Mouse (Mus musculus): ENCODE measurements around the gene Thsd7a. TPM values are rescaled to one million over a fixed set of nuclear protein-coding genes. Genes with fewer than 3 reads are reported as not detected.
A peak's percentile ranks its signal among the peaks of the same experiment; 100 is the strongest.

The Thsd7a gene
- polyA plus RNA-seq, 1 experiment from 2014 or later, result 44.6 TPM

- no peaks in the 10 kb centered on the region for H3K9me3 ChIP-seq
- ATAC-seq (replicated peaks), result no peak
Observed at GRCm38 (mm10) chr6:12439561-12439960, 309.6 kb downstream of the Thsd7a start.

GRCm38 (mm10) chr6:12419070-12419469, 330.1 kb downstream of the Thsd7a start:
- Histone ChIP-seq H3K9me3 (no peaks in the 10 kb centered on the region), H3K27ac (no peak overlapping the region), H3K4me1 (no peaks in the 10 kb centered on the region), H3K4me3 (no peak overlapping the region), H3K9ac (no peak overlapping the region), H3K27me3 (replicated peaks) (no peaks in the 10 kb centered on the region), H3K36me3 (replicated peaks) (no peaks in the 10 kb centered on the region), H3K4me2 (no peak overlapping the region)
- 91% methylated on average over 10 of the region's 10 CpGs for WGBS
- no peak for ATAC-seq (replicated peaks)

More at GRCm38 (mm10) chr6:12439561-12439960, 309.6 kb downstream of the Thsd7a start:
- H3K36me3 ChIP-seq (replicated peaks), result no peaks in the 10 kb centered on the region
- H3K4me2 ChIP-seq, result no peak overlapping the region
- H3K27me3 ChIP-seq (replicated peaks), result no peaks in the 10 kb centered on the region
- H3K27ac ChIP-seq, result no peak overlapping the region
- no peak overlapping the region for H3K4me3 ChIP-seq
- H3K9ac ChIP-seq, result no peak overlapping the region
- H3K4me1 ChIP-seq, result no peaks in the 10 kb centered on the region

- Histone ChIP-seq H3K9me3 (no peaks in the 10 kb centered on the region), H3K27me3 (replicated peaks) (no peaks in the 10 kb centered on the region), H3K4me1 (no peaks in the 10 kb centered on the region), H3K4me3 (no peak overlapping the region), H3K4me2 (no peak overlapping the region), H3K27ac (no peak overlapping the region), H3K9ac (no peak overlapping the region), H3K36me3 (replicated peaks) (no peaks in the 10 kb centered on the region)
- 47% methylated on average over 4 of the region's 4 CpGs for WGBS
- ATAC-seq (replicated peaks), result no peak
Observed at GRCm38 (mm10) chr6:12416976-12417375, 332.2 kb downstream of the Thsd7a start.

- Histone ChIP-seq H3K9me3 (no peaks in the 10 kb centered on the region), H3K36me3 (replicated peaks) (no peaks in the 10 kb centered on the region), H3K9ac (no peak overlapping the region), H3K4me2 (no peak overlapping the region), H3K4me1 (no peaks in the 10 kb centered on the region), H3K4me3 (no peak overlapping the region), H3K27ac (no peak overlapping the region), H3K27me3 (replicated peaks) (no peaks in the 10 kb centered on the region)
- no peak for ATAC-seq (replicated peaks)
- 66% methylated on average over 2 of the region's 2 CpGs for WGBS
Observed at GRCm38 (mm10) chr6:12404441-12404840, 344.8 kb downstream of the Thsd7a start.

GRCm38 (mm10) chr6:12402996-12403395, 346.2 kb downstream of the Thsd7a start:
- Histone ChIP-seq H3K4me3 (no peak overlapping the region), H3K4me2 (no peak overlapping the region), H3K9ac (no peak overlapping the region), H3K27ac (no peak overlapping the region), H3K27me3 (replicated peaks) (no peaks in the 10 kb centered on the region), H3K4me1 (no peaks in the 10 kb centered on the region), H3K9me3 (no peaks in the 10 kb centered on the region), H3K36me3 (replicated peaks) (no peaks in the 10 kb centered on the region)
- WGBS, result 100% methylated on average over 1 of the region's 1 CpGs
- no peak for ATAC-seq (replicated peaks)

GRCm38 (mm10) chr6:12397776-12398522, 351.3 kb downstream of the Thsd7a start:
- H3K9me3 ChIP-seq, result no peaks in the 10 kb centered on the region
- H3K4me2 ChIP-seq, result no peak overlapping the region
- H3K27ac ChIP-seq, result no peak overlapping the region
- H3K4me1 ChIP-seq, result no peaks in the 10 kb centered on the region
- 88% methylated on average over 8 of the region's 8 CpGs for WGBS
- H3K36me3 ChIP-seq (replicated peaks), result no peaks in the 10 kb centered on the region
- no peak overlapping the region for H3K9ac ChIP-seq
- no peak overlapping the region for H3K4me3 ChIP-seq
- H3K27me3 ChIP-seq (replicated peaks), result no peaks in the 10 kb centered on the region
- ATAC-seq (replicated peaks), result no peak

- Histone ChIP-seq H3K4me3 (no peak overlapping the region), H3K4me2 (no peak overlapping the region), H3K4me1 (no peaks in the 10 kb centered on the region), H3K9ac (no peak overlapping the region), H3K36me3 (replicated peaks) (no peaks in the 10 kb centered on the region), H3K27me3 (replicated peaks) (no peaks in the 10 kb centered on the region), H3K9me3 (no peaks in the 10 kb centered on the region), H3K27ac (no peak overlapping the region)
- 71% methylated on average over 2 of the region's 2 CpGs for WGBS
- ATAC-seq (replicated peaks), result no peak
Observed at GRCm38 (mm10) chr6:12393574-12394380, 355.4 kb downstream of the Thsd7a start.

- no peaks in the 10 kb centered on the region for H3K9me3 ChIP-seq
- H3K27ac ChIP-seq, result no peak overlapping the region
- H3K4me2 ChIP-seq, result no peak overlapping the region
- no peaks in the 10 kb centered on the region for H3K27me3 ChIP-seq (replicated peaks)
- H3K4me3 ChIP-seq, result no peak overlapping the region
- ATAC-seq (replicated peaks), result no peak
- 87% methylated on average over 1 of the region's 1 CpGs for WGBS
- no peak overlapping the region for H3K9ac ChIP-seq
- H3K4me1 ChIP-seq, result no peaks in the 10 kb centered on the region
- H3K36me3 ChIP-seq (replicated peaks), result no peaks in the 10 kb centered on the region
Observed at GRCm38 (mm10) chr6:12386731-12387130, 362.5 kb downstream of the Thsd7a start.

- WGBS, result 82% methylated on average over 3 of the region's 3 CpGs
Observed at GRCm38 (mm10) chr6:12385591-12385990, 363.6 kb downstream of the Thsd7a start.

GRCm38 (mm10) chr6:12381136-12381778, 368.0 kb downstream of the Thsd7a start:
- peak; percentile 92 for ATAC-seq (replicated peaks)
- no peak overlapping the region for H3K27ac ChIP-seq
- no peak overlapping the region for H3K4me2 ChIP-seq
- H3K4me1 ChIP-seq, result no peaks in the 10 kb centered on the region
- H3K4me3 ChIP-seq, result no peak overlapping the region
- 68% methylated on average over 6 of the region's 6 CpGs for WGBS
- H3K36me3 ChIP-seq (replicated peaks), result no peaks in the 10 kb centered on the region
- H3K9ac ChIP-seq, result no peak overlapping the region
- no peaks in the 10 kb centered on the region for H3K9me3 ChIP-seq
- no peaks in the 10 kb centered on the region for H3K27me3 ChIP-seq (replicated peaks)

More at GRCm38 (mm10) chr6:12385591-12385990, 363.6 kb downstream of the Thsd7a start:
- Histone ChIP-seq H3K36me3 (replicated peaks) (no peaks in the 10 kb centered on the region), H3K4me3 (no peak overlapping the region), H3K4me2 (no peak overlapping the region), H3K27me3 (replicated peaks) (no peaks in the 10 kb centered on the region), H3K9ac (no peak overlapping the region), H3K9me3 (no peaks in the 10 kb centered on the region), H3K27ac (no peak overlapping the region), H3K4me1 (no peaks in the 10 kb centered on the region)
- no peak for ATAC-seq (replicated peaks)

GRCm38 (mm10) chr6:12380717-12381116, 368.5 kb downstream of the Thsd7a start:
- H3K36me3 ChIP-seq (replicated peaks), result no peaks in the 10 kb centered on the region
- no peak overlapping the region for H3K4me3 ChIP-seq
- no peaks in the 10 kb centered on the region for H3K9me3 ChIP-seq
- no peak overlapping the region for H3K9ac ChIP-seq
- no peak overlapping the region for H3K27ac ChIP-seq
- 76% methylated on average over 2 of the region's 2 CpGs for WGBS
- ATAC-seq (replicated peaks), result no peak
- H3K27me3 ChIP-seq (replicated peaks), result no peaks in the 10 kb centered on the region
- no peak overlapping the region for H3K4me2 ChIP-seq
- no peaks in the 10 kb centered on the region for H3K4me1 ChIP-seq

GRCm38 (mm10) chr6:12358737-12359136, 390.5 kb downstream of the Thsd7a start:
- 75% methylated on average over 2 of the region's 2 CpGs for WGBS

More at GRCm38 (mm10) chr6:12358737-12359136, 390.5 kb downstream of the Thsd7a start:
- Histone ChIP-seq H3K27ac (no peak overlapping the region), H3K27me3 (replicated peaks) (no peaks in the 10 kb centered on the region), H3K4me1 (no peaks in the 10 kb centered on the region), H3K4me3 (no peak overlapping the region), H3K9ac (no peak overlapping the region), H3K4me2 (no peak overlapping the region), H3K36me3 (replicated peaks) (no peaks in the 10 kb centered on the region), H3K9me3 (no peaks in the 10 kb centered on the region)
- no peak for ATAC-seq (replicated peaks)
